In the genomic region with DNA sequence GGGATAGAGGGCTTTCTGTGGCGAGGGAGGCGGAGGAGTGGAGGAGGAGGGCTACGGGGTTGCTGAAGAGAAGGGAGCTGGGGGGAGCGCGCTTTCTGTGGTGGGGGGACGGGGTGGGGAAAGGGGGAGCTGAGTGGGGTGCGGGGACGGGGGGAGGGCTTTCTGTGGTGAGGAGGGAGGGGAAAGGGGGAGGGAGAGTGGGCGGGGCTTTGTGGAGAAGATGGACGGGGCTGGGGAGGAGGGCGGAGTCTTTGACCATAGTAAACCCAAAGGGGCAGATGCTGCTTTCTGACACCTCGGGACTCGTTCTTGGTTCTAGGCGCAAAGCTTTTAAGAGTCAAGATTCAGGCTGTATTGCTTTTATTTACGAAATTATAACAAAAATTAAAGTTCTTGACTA, we compare ENCODE assay signal across 8 mouse cellular contexts. TPM values are rescaled to one million over a fixed set of nuclear protein-coding genes. Genes with fewer than 3 reads are reported as not detected.
DNase-seq lines count a peak whose midpoint lies in the region; ATAC-seq lines count a peak whose summit lies in the region.

No protein-coding gene starts in this region.

- peaks cover 20% of the 10 kb centered on the region for H3K4me1 ChIP-seq in kidney, embryonic 15.5 days
- peaks cover 8% of the 10 kb centered on the region for H3K4me1 ChIP-seq in liver, embryonic 16.5 days (ENCODE audit: control insufficient read depth, low read depth, low read length)
- H3K4me1 ChIP-seq in neural tube, embryonic 15.5 days, result peaks cover 17% of the 10 kb centered on the region

- H3K4me2 ChIP-seq in kidney, embryonic 15.5 days, result peak overlapping the region; percentile 87
- H3K4me2 ChIP-seq in liver, embryonic 16.5 days (ENCODE audit: low read depth, low read length), result peak overlapping the region; percentile 73
- peak overlapping the region; percentile 58 for H3K4me2 ChIP-seq in neural tube, embryonic 15.5 days

- 2% methylated on average over 13 of the region's 15 CpGs for WGBS in kidney, embryonic 15.5 days
- WGBS in liver, embryonic 16.5 days (ENCODE audit: insufficient replicate concordance), result 0% methylated on average over 13 of the region's 15 CpGs
- WGBS in neural tube, embryonic 15.5 days, result under 1% methylated on average over 12 of the region's 15 CpGs

- H3K27me3 ChIP-seq in kidney, embryonic 15.5 days, result no peaks in the 10 kb centered on the region
- no peaks in the 10 kb centered on the region for H3K27me3 ChIP-seq in liver, embryonic 16.5 days (ENCODE audit: control insufficient read depth, insufficient read depth, low read depth, low read length)
- H3K27me3 ChIP-seq in neural tube, embryonic 15.5 days (replicated peaks), result no peaks in the 10 kb centered on the region

- H3K4me3 ChIP-seq in kidney, embryonic 15.5 days (replicated peaks), result peak overlapping the region; percentile 83
- peak overlapping the region; percentile 78 for H3K4me3 ChIP-seq in liver, embryonic 16.5 days (ENCODE audit: low read depth, low read length)
- H3K4me3 ChIP-seq in neural tube, embryonic 15.5 days (replicated peaks), result peak overlapping the region; percentile 78

- peak; percentile 74 to 77 for DNase-seq in B cell, adult 2 months
- peak; percentile 64 for DNase-seq in MN1 (ENCODE audit: low spot score)
- peak; percentile 63 for DNase-seq in gastrocnemius, postnatal 25 days

- ATAC-seq in common myeloid progenitor, adult 5-6 weeks (replicated peaks; ENCODE audit: low read depth, poor library complexity, severe bottlenecking), result peak; percentile 20
- ATAC-seq in kidney, embryonic 15.5 days (replicated peaks; ENCODE audit: low FRiP score), result no peak; the same call in 1 of the 2 replicates
- peak; percentile 37 for ATAC-seq in liver, embryonic 16.5 days (ENCODE audit: low read depth)
- peak; percentile 52 for ATAC-seq in neural tube, embryonic 15.5 days (ENCODE audit: low FRiP score)
- no peak for ATAC-seq in activated CD4-positive, CD25-positive, alpha-beta regulatory T cell, adult 4 months

- peak overlapping the region; percentile 96 for H3K27ac ChIP-seq in kidney, embryonic 15.5 days
- H3K27ac ChIP-seq in liver, embryonic 16.5 days (ENCODE audit: low read length), result peak overlapping the region; percentile 90
- peak overlapping the region; percentile 95 for H3K27ac ChIP-seq in neural tube, embryonic 15.5 days (replicated peaks)

- H3K36me3 ChIP-seq in kidney, embryonic 15.5 days, result peaks cover 40% of the 10 kb centered on the region
- peaks cover 20% of the 10 kb centered on the region for H3K36me3 ChIP-seq in liver, embryonic 16.5 days (ENCODE audit: control insufficient read depth, insufficient read depth)
- peaks cover 30% of the 10 kb centered on the region for H3K36me3 ChIP-seq in neural tube, embryonic 15.5 days

- H3K9me3 ChIP-seq in kidney, embryonic 15.5 days (replicated peaks), result no peaks in the 10 kb centered on the region
- no peaks in the 10 kb centered on the region for H3K9me3 ChIP-seq in liver, embryonic 16.5 days (replicated peaks; ENCODE audit: control insufficient read depth, low read length)
- H3K9me3 ChIP-seq in neural tube, embryonic 15.5 days (replicated peaks), result no peaks in the 10 kb centered on the region

- peak overlapping the region; percentile 78 for H3K9ac ChIP-seq in kidney, embryonic 15.5 days
- peak overlapping the region; percentile 79 for H3K9ac ChIP-seq in liver, embryonic 16.5 days (ENCODE audit: low read depth, low read length)
- H3K9ac ChIP-seq in neural tube, embryonic 15.5 days (replicated peaks), result peak overlapping the region; percentile 74

RNA-seq across cellular contexts. Expression of gene Sfr1, which starts 0.4 kb away (rescaled TPM):
- 182 and 208 TPM in 2 replicates for total RNA-seq in common myeloid progenitor, adult 5-6 weeks (2017)
- total RNA-seq in gastrocnemius, postnatal 25 days (2021), result 10 to 100 TPM; 73.9 to 74.9 TPM
- polyA plus RNA-seq in kidney, embryonic 15.5 days (2015; fragmentation: Nextera tagmentation; extraction: Ambion mirVana), result 237 and 238 TPM in 2 replicates
- 50.5 and 62.1 TPM in 2 replicates for polyA plus RNA-seq in liver, embryonic 16.5 days (2015; fragmentation: Nextera tagmentation; extraction: Ambion mirVana)
- polyA plus RNA-seq in neural tube, embryonic 15.5 days (2015; fragmentation: Nextera tagmentation; extraction: Ambion mirVana), result 158 and 173 TPM in 2 replicates
- polyA plus RNA-seq in activated CD4-positive, CD25-positive, alpha-beta regulatory T cell, adult 4 months (2017; shearing (Covaris generic)), result 100 to 1,000 TPM; 132 to 161 TPM

RNA-seq across cellular contexts. Expression of gene Col17a1, which starts 40.0 kb away (rescaled TPM):
- not detected in 2 replicates for total RNA-seq in common myeloid progenitor, adult 5-6 weeks (2017)
- under 1 TPM; 0.13 TPM for total RNA-seq in gastrocnemius, postnatal 25 days (2021)
- polyA plus RNA-seq in kidney, embryonic 15.5 days (2015; fragmentation: Nextera tagmentation; extraction: Ambion mirVana), result 0.49 and 0.84 TPM in 2 replicates
- polyA plus RNA-seq in liver, embryonic 16.5 days (2015; fragmentation: Nextera tagmentation; extraction: Ambion mirVana), result 0.06 and 0.08 TPM in 2 replicates
- polyA plus RNA-seq in neural tube, embryonic 15.5 days (2015; fragmentation: Nextera tagmentation; extraction: Ambion mirVana), result 0.23 and 0.36 TPM in 2 replicates
- not detected for polyA plus RNA-seq in activated CD4-positive, CD25-positive, alpha-beta regulatory T cell, adult 4 months (2017; shearing (Covaris generic))

Comparison
In these comparisons a context has a peak if more than half of its experiments do, and no peak if none do; other contexts are left out.
1. ATAC-seq: peak in common myeloid progenitor, adult 5-6 weeks (single experiment), liver, embryonic 16.5 days (single experiment) and neural tube, embryonic 15.5 days (single experiment); none in kidney, embryonic 15.5 days (single experiment) and activated CD4-positive, CD25-positive, alpha-beta regulatory T cell, adult 4 months (single experiment).
2. Peak in every context shown above with its lines, with median percentiles within 50 percentile points of each other: DNase-seq, H3K27ac ChIP-seq, H3K4me2 ChIP-seq, H3K4me3 ChIP-seq and H3K9ac ChIP-seq.